Mouse (Mus musculus) intestine, embryonic 15.5 days (tissue): ENCODE measurements at regions not wholly inside any gene's neighbourhood (a gene's known extent, or its start where the extent isn't known, plus 50 kb on each side); places are given as distances from the start of the nearest gene placed in this dataset.

ENCODE experiments used
- ATAC-seq: fragments of 200-750 bp; cut with Nextera tagmentation; 2 replicates; pipeline ENCODE4 v1.8.0; 2017; ENCODE audit warnings: moderate TSS enrichment, moderate library complexity
- H3K27ac ChIP-seq: fragments of 300-500 bp; sonication (generic); 2 replicates; pipeline ENCODE4 v1.5.1; 2015; ENCODE audit warnings: mild to moderate bottlenecking, inconsistent platforms
- H3K27me3 ChIP-seq: fragments of 300-500 bp; sonication (generic); replicated peaks from 2 replicates; pipeline ENCODE4 v1.6.1; 2015; ENCODE audit warnings: inconsistent platforms
- H3K36me3 ChIP-seq: fragments of 300-500 bp; sonication (generic); 2 replicates; pipeline ENCODE4 v1.6.1; 2015; ENCODE audit warnings: inconsistent platforms
- H3K4me1 ChIP-seq: fragments of 300-500 bp; sonication (generic); replicated peaks from 2 replicates; pipeline ENCODE4 v1.6.1; 2015; ENCODE audit warnings: inconsistent platforms
- H3K4me2 ChIP-seq: fragments of 300-500 bp; sonication (generic); replicated peaks from 2 replicates; pipeline ENCODE4 v1.6.1; 2015; ENCODE audit warnings: mild to moderate bottlenecking, inconsistent platforms
- H3K4me3 ChIP-seq: fragments of 300-500 bp; sonication (generic); replicated peaks from 2 replicates; pipeline ENCODE4 v1.5.1; 2015; ENCODE audit warnings: inconsistent platforms
- H3K9ac ChIP-seq: fragments of 300-500 bp; sonication (generic); 2 replicates; pipeline ENCODE4 v1.6.1; 2015; ENCODE audit warnings: inconsistent platforms
- H3K9me3 ChIP-seq: fragments of 300-500 bp; sonication (generic); 2 replicates; pipeline ENCODE4 v1.6.1; 2016; ENCODE audit warnings: inconsistent platforms
- WGBS: fragments of 180-500 bp; shearing (Covaris S2); methylation state at CpG from one replicate; pipeline ENCODE4 v1.1.7; 2015; 5-methylcytosine and 5-hydroxymethylcytosine counted together

GRCm38 (mm10) chr4:93746326-93746725, 411.0 kb upstream of the Tusc1 start:
- Histone ChIP-seq H3K4me3 (no peak overlapping the region), H3K9ac (no peak overlapping the region), H3K27me3 (no peaks in the 10 kb centered on the region), H3K9me3 (no peaks in the 10 kb centered on the region), H3K36me3 (no peaks in the 10 kb centered on the region), H3K4me1 (no peaks in the 10 kb centered on the region), H3K27ac (no peak overlapping the region), H3K4me2 (no peak overlapping the region)
- 57% methylated on average over 2 of the region's 2 CpGs for WGBS
- no peak for ATAC-seq

- no peak overlapping the region for H3K4me2 ChIP-seq
- no peak for ATAC-seq
- WGBS, result 66% methylated on average over 3 of the region's 3 CpGs
Observed at GRCm38 (mm10) chr4:93713711-93714110, 378.4 kb upstream of the Tusc1 start.

GRCm38 (mm10) chr4:93676403-93677039, 341.2 kb upstream of the Tusc1 start:
- Histone ChIP-seq H3K27ac (no peak overlapping the region), H3K9ac (no peak overlapping the region), H3K4me1 (no peaks in the 10 kb centered on the region), H3K27me3 (no peaks in the 10 kb centered on the region), H3K4me3 (no peak overlapping the region), H3K4me2 (no peak overlapping the region), H3K36me3 (no peaks in the 10 kb centered on the region), H3K9me3 (no peaks in the 10 kb centered on the region)
- 79% methylated on average over 8 of the region's 8 CpGs for WGBS
- ATAC-seq, result no peak

More at GRCm38 (mm10) chr4:93713711-93714110, 378.4 kb upstream of the Tusc1 start:
- Histone ChIP-seq H3K9me3 (no peaks in the 10 kb centered on the region), H3K4me3 (no peak overlapping the region), H3K4me1 (no peaks in the 10 kb centered on the region), H3K27ac (no peak overlapping the region), H3K9ac (no peak overlapping the region), H3K36me3 (no peaks in the 10 kb centered on the region), H3K27me3 (no peaks in the 10 kb centered on the region)

GRCm38 (mm10) chr4:93675739-93676402, 340.6 kb upstream of the Tusc1 start:
- 71% methylated on average over 6 of the region's 6 CpGs for WGBS
- H3K4me2 ChIP-seq, result no peak overlapping the region
- no peak overlapping the region for H3K27ac ChIP-seq
- no peak overlapping the region for H3K9ac ChIP-seq
- H3K36me3 ChIP-seq, result no peaks in the 10 kb centered on the region
- no peaks in the 10 kb centered on the region for H3K9me3 ChIP-seq
- no peaks in the 10 kb centered on the region for H3K4me1 ChIP-seq
- no peak overlapping the region for H3K4me3 ChIP-seq
- H3K27me3 ChIP-seq, result no peaks in the 10 kb centered on the region
- no peak for ATAC-seq

GRCm38 (mm10) chr4:93669050-93669449, 333.7 kb upstream of the Tusc1 start:
- H3K27me3 ChIP-seq, result no peaks in the 10 kb centered on the region
- no peaks in the 10 kb centered on the region for H3K9me3 ChIP-seq
- no peak overlapping the region for H3K27ac ChIP-seq
- no peak overlapping the region for H3K4me3 ChIP-seq
- no peak overlapping the region for H3K4me2 ChIP-seq
- H3K36me3 ChIP-seq, result no peaks in the 10 kb centered on the region
- no peaks in the 10 kb centered on the region for H3K4me1 ChIP-seq
- no peak for ATAC-seq
- H3K9ac ChIP-seq, result no peak overlapping the region

- Histone ChIP-seq H3K9ac (no peak overlapping the region), H3K27me3 (no peaks in the 10 kb centered on the region), H3K4me2 (no peak overlapping the region), H3K9me3 (no peaks in the 10 kb centered on the region), H3K27ac (no peak overlapping the region), H3K36me3 (no peaks in the 10 kb centered on the region), H3K4me3 (no peak overlapping the region), H3K4me1 (no peaks in the 10 kb centered on the region)
- no peak for ATAC-seq
- WGBS, result 68% methylated on average over 1 of the region's 1 CpGs
Observed at GRCm38 (mm10) chr4:93664293-93664692, 329.0 kb upstream of the Tusc1 start.

GRCm38 (mm10) chr4:93638207-93638606, 302.9 kb upstream of the Tusc1 start:
- no peaks in the 10 kb centered on the region for H3K4me1 ChIP-seq
- no peak overlapping the region for H3K4me3 ChIP-seq
- no peak overlapping the region for H3K27ac ChIP-seq
- no peaks in the 10 kb centered on the region for H3K9me3 ChIP-seq
- ATAC-seq, result no peak
- H3K27me3 ChIP-seq, result no peaks in the 10 kb centered on the region
- H3K36me3 ChIP-seq, result no peaks in the 10 kb centered on the region
- WGBS, result 89% methylated on average over 1 of the region's 1 CpGs
- no peak overlapping the region for H3K9ac ChIP-seq
- no peak overlapping the region for H3K4me2 ChIP-seq

GRCm38 (mm10) chr4:93598474-93598873, 263.2 kb upstream of the Tusc1 start:
- Histone ChIP-seq H3K36me3 (no peaks in the 10 kb centered on the region), H3K4me1 (no peaks in the 10 kb centered on the region), H3K9ac (no peak overlapping the region), H3K9me3 (no peaks in the 10 kb centered on the region), H3K27me3 (no peaks in the 10 kb centered on the region), H3K27ac (no peak overlapping the region), H3K4me3 (no peak overlapping the region), H3K4me2 (no peak overlapping the region)
- ATAC-seq, result no peak
- 86% methylated on average over 1 of the region's 1 CpGs for WGBS

GRCm38 (mm10) chr4:93584328-93584727, 249.0 kb upstream of the Tusc1 start:
- Histone ChIP-seq H3K27me3 (no peaks in the 10 kb centered on the region), H3K4me1 (no peaks in the 10 kb centered on the region), H3K27ac (no peak overlapping the region), H3K4me3 (no peak overlapping the region), H3K9me3 (no peaks in the 10 kb centered on the region), H3K36me3 (no peaks in the 10 kb centered on the region), H3K4me2 (no peak overlapping the region), H3K9ac (no peak overlapping the region)
- no peak for ATAC-seq
- WGBS, result 91% methylated on average over 1 of the region's 1 CpGs

GRCm38 (mm10) chr4:93583670-93584303, 248.5 kb upstream of the Tusc1 start:
- 81% methylated on average over 4 of the region's 4 CpGs for WGBS
- Histone ChIP-seq H3K4me2 (no peak overlapping the region), H3K9me3 (no peaks in the 10 kb centered on the region), H3K9ac (no peak overlapping the region), H3K36me3 (no peaks in the 10 kb centered on the region), H3K27me3 (no peaks in the 10 kb centered on the region), H3K4me1 (no peaks in the 10 kb centered on the region), H3K4me3 (no peak overlapping the region), H3K27ac (no peak overlapping the region)
- ATAC-seq, result peak; percentile 75; the same call in 1 of the 2 replicates

- no peak overlapping the region for H3K4me2 ChIP-seq
- no peak overlapping the region for H3K9ac ChIP-seq
- WGBS, result 81% methylated on average over 5 of the region's 5 CpGs
- H3K4me3 ChIP-seq, result no peak overlapping the region
- no peaks in the 10 kb centered on the region for H3K27me3 ChIP-seq
- H3K9me3 ChIP-seq, result no peaks in the 10 kb centered on the region
- no peaks in the 10 kb centered on the region for H3K4me1 ChIP-seq
- no peaks in the 10 kb centered on the region for H3K36me3 ChIP-seq
- ATAC-seq, result no peak
- no peak overlapping the region for H3K27ac ChIP-seq
Observed at GRCm38 (mm10) chr4:93579343-93579742, 244.0 kb upstream of the Tusc1 start.

- no peak for ATAC-seq
- no peak overlapping the region for H3K27ac ChIP-seq
- H3K4me3 ChIP-seq, result no peak overlapping the region
- H3K9me3 ChIP-seq, result no peaks in the 10 kb centered on the region
- WGBS, result 66% methylated on average over 5 of the region's 5 CpGs
- H3K36me3 ChIP-seq, result no peaks in the 10 kb centered on the region
- H3K4me1 ChIP-seq, result no peaks in the 10 kb centered on the region
- H3K9ac ChIP-seq, result no peak overlapping the region
- no peak overlapping the region for H3K4me2 ChIP-seq
- no peaks in the 10 kb centered on the region for H3K27me3 ChIP-seq
Observed at GRCm38 (mm10) chr4:93567487-93568259, 232.4 kb upstream of the Tusc1 start.
